Mouse (Mus musculus): ENCODE measurements around the gene Edem1. TPM values are rescaled to one million over a fixed set of nuclear protein-coding genes. Genes with fewer than 3 reads are reported as not detected.
A peak's percentile ranks its signal among the peaks of the same experiment; 100 is the strongest.

Edem1 gene
- total RNA-seq (2017): 18.5 and 27.3 TPM in 2 replicates

DNA sequence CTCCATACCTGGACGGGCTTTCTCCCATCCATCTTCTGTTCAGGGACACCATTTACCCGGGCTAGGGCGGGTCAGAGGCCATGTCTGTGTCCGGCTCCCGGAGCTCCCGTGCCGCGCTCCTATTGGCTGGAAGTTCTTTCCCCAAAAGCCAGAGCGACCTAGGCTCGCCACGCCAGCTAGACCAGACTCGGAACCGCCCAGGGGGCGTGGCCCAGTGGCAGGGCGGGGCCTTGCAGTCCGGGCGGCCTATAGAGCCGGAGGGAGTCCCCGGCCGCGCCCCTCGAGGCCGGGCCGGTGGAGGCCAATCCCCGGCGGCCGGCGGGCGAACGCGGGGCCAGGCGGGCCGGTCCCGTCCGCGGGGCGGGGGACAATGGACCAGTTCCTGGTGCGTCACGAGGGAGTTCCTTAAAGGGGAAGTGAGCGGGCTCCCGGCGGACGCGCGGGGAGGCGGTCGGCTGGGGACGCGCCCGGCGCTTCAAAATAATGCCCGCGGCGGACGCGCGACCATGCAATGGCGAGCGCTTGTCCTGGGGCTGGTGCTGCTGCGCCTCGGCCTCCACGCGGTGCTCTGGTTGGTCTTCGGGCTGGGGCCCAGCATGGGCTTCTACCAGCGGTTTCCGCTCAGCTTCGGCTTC lies at the start of gene Edem1:
Gene Edem1 (plus strand): TSS at position 408 of the 635 bp plus-strand sequence.
- ATAC-seq (replicated peaks in 1 of 2; ENCODE audit: insufficient read depth in 1 of 2, low FRiP score in 2 of 2, low TSS enrichment in 1 of 2, low read depth in 1 of 2, poor library complexity in 2 of 2, severe bottlenecking in 2 of 2): peak; percentile 78

DNA sequence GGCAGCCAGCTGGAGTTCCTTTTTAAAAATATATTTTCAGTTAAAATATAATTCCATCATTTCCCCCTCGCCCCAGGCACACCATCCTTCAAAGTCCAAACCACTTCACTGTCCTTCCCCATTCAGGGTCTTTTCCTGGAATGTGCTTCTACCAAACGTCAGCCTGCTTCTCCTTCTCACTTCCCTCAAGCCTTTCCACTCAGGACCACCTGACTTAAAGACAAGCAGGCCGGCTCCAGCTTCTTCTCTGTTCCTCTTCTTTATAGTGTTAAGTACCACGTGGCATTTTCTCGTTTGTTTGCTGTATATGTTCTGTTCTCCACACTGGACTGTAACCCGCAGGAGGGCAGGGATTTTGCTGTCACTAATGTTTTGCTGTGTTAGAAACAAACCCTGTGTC lies 46.6 kb upstream of the Edem1 start:
- no peak for ATAC-seq (replicated peaks in 1 of 2; ENCODE audit: insufficient read depth in 1 of 2, low FRiP score in 2 of 2, low TSS enrichment in 1 of 2, low read depth in 1 of 2, poor library complexity in 2 of 2, severe bottlenecking in 2 of 2)

DNA sequence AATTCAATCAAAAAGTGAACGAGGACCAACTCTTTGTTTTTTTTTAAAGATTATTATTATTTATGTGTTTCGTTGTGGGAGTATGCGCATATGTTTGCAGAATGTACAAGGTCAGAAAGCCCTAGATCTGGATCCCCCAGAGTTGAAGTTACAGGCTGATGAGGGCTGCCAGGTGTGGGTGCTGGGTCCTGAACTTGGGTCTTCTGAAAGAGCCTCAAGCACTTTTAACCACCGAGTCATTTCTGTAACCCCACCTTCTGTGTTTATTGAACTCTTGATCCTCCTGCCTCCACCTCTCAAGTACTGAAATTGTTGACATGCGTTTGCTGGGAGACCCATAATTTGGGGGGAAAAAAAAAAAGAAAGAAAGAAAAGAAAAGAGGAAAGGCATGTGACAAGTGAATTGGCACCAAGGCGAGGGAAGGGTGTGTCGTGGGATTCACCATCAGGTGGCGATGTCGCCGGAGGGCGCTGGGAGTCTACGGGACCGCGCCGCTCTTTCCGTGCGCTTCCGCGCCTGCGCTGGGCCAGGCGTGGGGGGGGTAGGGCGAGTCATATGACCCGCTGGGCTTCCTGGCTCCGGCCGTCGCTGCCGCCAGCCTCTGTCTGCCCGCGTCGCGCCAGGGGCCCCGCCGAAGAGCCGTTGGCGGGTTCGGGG lies 45.8 kb upstream of the Edem1 start, which contains the start of gene Arl8b:
Gene Arl8b (plus strand): TSS at position 574 of the 658 bp plus-strand sequence.
- ATAC-seq (replicated peaks in 1 of 2; ENCODE audit: insufficient read depth in 1 of 2, low FRiP score in 2 of 2, low TSS enrichment in 1 of 2, low read depth in 1 of 2, poor library complexity in 2 of 2, severe bottlenecking in 2 of 2): peak; percentile 76 to 78

DNA sequence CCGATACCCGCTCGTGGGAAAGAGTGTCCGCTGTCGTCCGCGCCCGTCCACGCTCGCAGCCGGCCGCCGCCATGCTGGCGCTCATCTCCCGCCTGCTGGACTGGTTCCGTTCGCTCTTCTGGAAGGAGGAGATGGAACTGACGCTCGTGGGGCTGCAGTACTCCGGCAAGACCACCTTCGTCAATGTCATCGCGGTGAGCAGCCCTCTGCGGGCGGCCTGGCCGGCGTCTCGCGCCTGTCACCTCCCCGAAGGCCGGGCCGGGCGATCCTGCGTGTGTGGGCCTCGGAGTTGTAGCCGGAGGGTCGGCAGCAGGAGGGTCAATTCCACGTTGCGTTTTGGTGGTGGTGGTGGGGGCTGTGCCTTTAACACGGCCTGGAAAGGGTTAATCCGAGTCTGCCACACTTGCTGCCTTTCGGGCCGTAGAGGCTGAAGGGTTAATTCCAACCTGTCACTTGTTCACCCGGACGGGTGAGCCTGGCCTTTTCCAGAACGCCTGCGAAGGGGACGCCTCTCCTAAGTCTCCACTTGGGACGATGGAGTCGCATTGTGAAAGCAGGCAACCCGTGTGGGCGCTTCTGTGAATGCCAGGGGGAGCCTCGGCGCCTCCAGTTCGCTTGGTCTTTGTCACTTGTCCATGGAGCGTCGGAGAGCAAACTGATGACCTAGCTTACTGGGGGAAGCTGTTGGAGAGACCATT lies 45.1 kb upstream of the Edem1 start:
- peak; percentile 12 to 23; a peak in 2 of 4 replicates for ATAC-seq (replicated peaks in 1 of 2; ENCODE audit: insufficient read depth in 1 of 2, low FRiP score in 2 of 2, low TSS enrichment in 1 of 2, low read depth in 1 of 2, poor library complexity in 2 of 2, severe bottlenecking in 2 of 2)

DNA sequence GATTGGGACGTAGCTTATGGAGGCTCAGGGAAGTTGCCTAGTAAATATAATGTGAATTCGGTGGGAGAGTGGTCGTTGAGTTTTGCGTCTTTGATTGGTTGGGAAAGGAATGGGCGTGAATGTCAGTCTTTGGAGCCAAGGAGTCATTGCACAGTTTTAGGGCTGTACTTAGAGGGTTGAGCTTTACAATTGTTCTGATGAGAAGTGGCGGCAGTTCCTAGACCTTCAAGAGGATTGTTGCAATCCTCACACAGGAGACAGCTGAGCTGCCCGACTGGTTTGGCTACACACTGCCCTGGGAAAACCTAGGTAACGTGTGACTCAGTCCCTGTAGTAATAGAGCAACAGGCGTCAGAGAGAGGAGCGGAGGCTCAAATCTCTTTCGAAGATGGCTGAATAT lies 44.4 kb upstream of the Edem1 start:
- no peak for ATAC-seq (replicated peaks in 1 of 2; ENCODE audit: insufficient read depth in 1 of 2, low FRiP score in 2 of 2, low TSS enrichment in 1 of 2, low read depth in 1 of 2, poor library complexity in 2 of 2, severe bottlenecking in 2 of 2)

DNA sequence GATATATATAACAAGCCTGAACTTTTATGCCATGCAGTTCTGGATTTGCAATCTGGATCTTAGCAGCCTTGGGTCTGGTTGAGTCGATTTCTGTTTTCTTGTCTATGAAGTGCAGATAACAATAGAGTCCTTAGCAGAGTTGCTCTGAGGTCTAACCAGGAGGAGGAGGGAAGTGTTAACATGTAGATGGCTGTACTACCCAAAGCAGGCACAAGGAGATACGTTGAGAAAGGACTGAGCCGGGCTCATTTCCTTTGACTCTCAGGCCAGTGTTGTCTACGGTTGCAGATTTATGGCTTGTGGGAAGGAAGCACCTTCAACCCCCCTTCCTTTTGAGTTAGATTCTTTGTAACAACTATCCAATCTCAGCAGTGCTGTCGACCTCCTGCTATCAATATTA lies 43.6 kb upstream of the Edem1 start:
- peak; percentile 78 to 89 for ATAC-seq (replicated peaks in 1 of 2; ENCODE audit: insufficient read depth in 1 of 2, low FRiP score in 2 of 2, low TSS enrichment in 1 of 2, low read depth in 1 of 2, poor library complexity in 2 of 2, severe bottlenecking in 2 of 2)

DNA sequence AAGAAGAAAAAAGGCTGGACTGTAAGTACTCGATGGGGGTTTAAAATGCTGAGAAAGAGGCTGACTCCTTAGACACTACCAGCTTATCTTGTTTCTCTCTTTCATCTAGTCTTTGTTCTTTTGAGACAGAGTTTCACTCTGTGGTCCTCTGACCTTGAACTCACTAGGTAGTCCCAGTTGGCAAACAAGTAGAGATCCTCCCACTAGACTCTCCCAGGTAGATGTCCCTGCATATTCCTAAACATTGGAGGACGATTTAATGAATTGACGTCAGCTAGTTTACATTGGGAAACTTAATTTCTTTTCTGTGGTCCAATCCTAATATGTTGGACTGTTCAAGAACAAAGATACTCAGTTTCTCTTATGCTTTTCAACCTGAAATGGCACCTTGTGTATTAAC lies 42.9 kb upstream of the Edem1 start:
- ATAC-seq (replicated peaks in 1 of 2; ENCODE audit: insufficient read depth in 1 of 2, low FRiP score in 2 of 2, low TSS enrichment in 1 of 2, low read depth in 1 of 2, poor library complexity in 2 of 2, severe bottlenecking in 2 of 2): no peak

DNA sequence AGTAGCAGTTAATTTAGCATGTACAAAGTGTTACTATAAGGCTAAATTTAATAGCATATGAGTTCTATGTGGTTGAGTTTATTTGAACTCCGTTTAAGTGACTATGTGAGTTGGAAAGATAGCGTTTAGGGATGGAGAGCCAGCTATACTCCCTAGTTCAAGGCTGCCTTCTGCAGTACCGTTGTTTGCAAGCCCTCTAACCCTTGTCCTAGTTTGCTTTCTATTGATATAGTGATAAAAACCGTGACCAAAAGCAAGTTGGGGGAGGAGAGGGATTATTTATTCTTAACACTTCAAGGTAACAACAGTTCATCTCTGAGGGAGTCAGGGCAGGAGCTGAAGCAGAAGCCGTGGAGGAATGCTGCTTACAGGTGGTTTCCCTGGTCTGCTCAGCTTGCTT lies 36.9 kb upstream of the Edem1 start:
- no peak for ATAC-seq (replicated peaks in 1 of 2; ENCODE audit: insufficient read depth in 1 of 2, low FRiP score in 2 of 2, low TSS enrichment in 1 of 2, low read depth in 1 of 2, poor library complexity in 2 of 2, severe bottlenecking in 2 of 2)

DNA sequence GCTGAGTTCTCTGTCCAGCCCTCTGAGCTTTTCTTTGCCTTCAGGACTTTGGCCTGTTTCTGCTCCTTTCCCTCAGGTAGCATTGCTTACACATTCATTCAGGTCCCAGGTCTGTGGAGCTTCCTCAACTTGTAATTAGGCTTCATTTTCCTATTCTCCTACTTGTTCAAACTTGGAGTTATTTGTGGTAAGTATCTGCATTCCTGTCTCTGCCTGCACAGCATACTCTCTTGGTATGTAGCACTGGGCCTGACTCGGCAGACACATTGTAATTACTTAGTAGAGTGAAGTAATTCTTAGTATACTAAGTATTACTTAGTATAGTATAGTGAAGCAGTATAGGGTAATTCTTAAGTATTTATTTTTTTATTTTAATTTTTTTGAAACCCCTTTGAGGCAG lies 32.5 kb upstream of the Edem1 start:
- no peak for ATAC-seq (replicated peaks in 1 of 2; ENCODE audit: insufficient read depth in 1 of 2, low FRiP score in 2 of 2, low TSS enrichment in 1 of 2, low read depth in 1 of 2, poor library complexity in 2 of 2, severe bottlenecking in 2 of 2)

DNA sequence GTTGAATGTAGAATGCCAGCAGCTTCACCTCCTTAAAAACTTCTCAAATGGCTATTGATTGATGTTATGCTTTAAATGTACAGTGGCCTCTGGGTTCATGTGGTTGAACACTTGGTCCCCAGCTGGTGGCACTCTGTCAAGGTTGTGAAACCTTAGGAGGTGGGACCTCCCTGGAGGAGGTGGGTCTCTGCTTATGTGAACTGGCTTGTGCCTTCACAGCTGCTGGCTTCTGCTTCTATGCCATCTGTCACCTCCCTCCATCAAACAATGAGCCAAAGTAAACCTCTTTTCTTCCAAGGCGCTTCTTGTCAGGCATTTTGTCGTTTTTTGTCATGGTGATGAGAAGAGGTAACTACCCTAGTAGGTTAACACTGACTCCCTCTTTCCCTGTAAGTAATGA lies 31.7 kb upstream of the Edem1 start:
- ATAC-seq (replicated peaks in 1 of 2; ENCODE audit: insufficient read depth in 1 of 2, low FRiP score in 2 of 2, low TSS enrichment in 1 of 2, low read depth in 1 of 2, poor library complexity in 2 of 2, severe bottlenecking in 2 of 2): no peak

DNA sequence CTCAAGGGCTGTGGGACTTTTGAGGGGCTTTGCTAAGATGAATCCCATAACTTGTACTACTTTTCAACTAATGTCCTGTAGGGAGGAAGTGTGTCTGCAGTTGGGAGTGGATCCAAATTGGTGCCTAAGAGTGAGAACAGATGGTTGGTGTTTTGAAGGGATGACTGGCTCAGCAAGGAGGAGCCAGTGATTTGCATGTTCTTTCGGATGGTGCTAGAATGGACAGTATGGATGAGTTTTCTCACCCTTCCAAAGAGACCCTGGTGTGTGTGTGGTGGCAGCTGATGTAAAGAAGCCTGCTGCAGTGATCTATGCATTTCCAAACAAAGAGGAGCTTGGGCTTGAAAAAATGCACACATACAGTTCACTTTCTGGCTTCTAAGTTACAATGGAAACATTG lies 23.2 kb upstream of the Edem1 start:
- ATAC-seq (replicated peaks in 1 of 2; ENCODE audit: insufficient read depth in 1 of 2, low FRiP score in 2 of 2, low TSS enrichment in 1 of 2, low read depth in 1 of 2, poor library complexity in 2 of 2, severe bottlenecking in 2 of 2): no peak

DNA sequence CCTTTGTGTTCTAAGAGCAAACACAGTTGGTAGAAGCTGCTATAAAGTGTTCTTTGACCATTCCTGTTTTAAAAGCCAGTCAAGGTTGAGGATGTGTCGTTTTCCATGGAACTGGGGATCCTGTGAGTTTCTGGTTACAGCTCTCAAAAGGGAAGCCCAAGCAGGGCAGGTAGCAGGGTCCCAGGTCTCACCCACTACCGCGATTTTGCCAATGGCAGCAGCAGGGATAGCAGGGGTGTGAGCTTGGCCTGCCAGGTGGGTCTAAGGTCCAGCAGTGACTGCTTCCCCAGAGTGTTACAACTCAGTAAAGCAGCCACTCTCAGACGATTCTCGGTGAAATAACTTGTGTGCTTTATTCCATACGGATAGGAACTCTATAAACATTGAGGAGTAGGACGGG lies 22.6 kb upstream of the Edem1 start:
- no peak for ATAC-seq (replicated peaks in 1 of 2; ENCODE audit: insufficient read depth in 1 of 2, low FRiP score in 2 of 2, low TSS enrichment in 1 of 2, low read depth in 1 of 2, poor library complexity in 2 of 2, severe bottlenecking in 2 of 2)

DNA sequence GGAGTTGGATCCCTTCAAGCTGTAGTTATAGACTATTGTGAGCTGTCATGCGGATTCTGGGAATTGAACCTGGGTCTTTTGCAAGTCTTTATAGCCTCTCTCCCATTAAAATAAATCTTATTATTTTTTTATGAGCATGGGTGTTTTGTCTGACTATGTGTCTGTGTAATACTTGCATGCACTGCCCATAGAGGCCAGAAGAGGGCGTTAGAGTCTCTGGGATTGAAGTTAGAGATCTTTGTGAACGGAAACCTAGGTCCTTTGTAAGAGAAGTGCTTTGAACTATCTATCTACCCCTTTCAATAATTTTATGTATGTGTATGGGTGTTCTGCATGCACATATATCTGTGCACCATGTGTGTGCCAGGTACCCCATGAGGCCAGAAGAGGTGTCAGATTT lies 21.0 kb upstream of the Edem1 start:
- no peak for ATAC-seq (replicated peaks in 1 of 2; ENCODE audit: insufficient read depth in 1 of 2, low FRiP score in 2 of 2, low TSS enrichment in 1 of 2, low read depth in 1 of 2, poor library complexity in 2 of 2, severe bottlenecking in 2 of 2)

DNA sequence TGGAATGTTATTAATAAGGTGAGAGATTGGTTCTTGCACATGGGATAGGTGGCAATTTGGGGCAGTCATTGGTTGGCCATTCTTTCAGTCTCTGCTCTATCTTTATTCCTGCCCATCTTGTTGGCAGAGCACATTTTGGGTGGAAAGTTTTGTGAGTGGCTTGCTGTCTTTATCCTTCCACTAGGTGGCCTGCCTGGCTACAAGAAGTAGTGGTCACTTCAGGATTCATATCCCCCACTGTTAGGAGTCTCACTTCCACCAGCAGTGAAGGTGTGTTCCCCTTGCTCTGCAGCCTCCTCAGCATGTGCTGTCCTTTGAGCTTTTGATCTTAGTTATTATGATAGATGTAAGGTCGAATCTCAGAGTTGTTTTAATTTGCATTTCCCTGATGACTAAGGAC lies 19.7 kb upstream of the Edem1 start:
- ATAC-seq (replicated peaks in 1 of 2; ENCODE audit: insufficient read depth in 1 of 2, low FRiP score in 2 of 2, low TSS enrichment in 1 of 2, low read depth in 1 of 2, poor library complexity in 2 of 2, severe bottlenecking in 2 of 2): no peak

DNA sequence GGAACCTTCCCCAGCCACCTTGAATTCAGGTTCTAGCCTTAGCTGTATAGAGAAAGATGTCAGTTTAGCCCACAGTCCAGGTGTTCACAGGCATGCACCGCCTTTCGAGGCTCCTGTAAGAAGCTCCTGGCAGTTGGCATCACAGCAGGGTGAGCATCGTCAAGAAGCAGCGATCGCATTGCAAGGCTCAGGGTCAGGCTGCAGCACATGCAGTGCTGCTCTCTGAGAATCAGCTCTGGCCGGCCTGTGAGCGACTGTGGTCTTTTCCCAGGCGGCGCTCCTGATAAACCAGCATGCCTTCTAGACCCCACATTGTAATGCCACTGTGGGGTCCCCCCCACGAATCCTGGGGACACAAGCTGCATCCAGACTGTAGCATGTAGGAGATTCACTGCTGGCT lies 18.2 kb upstream of the Edem1 start:
- ATAC-seq (replicated peaks in 1 of 2; ENCODE audit: insufficient read depth in 1 of 2, low FRiP score in 2 of 2, low TSS enrichment in 1 of 2, low read depth in 1 of 2, poor library complexity in 2 of 2, severe bottlenecking in 2 of 2): no peak

DNA sequence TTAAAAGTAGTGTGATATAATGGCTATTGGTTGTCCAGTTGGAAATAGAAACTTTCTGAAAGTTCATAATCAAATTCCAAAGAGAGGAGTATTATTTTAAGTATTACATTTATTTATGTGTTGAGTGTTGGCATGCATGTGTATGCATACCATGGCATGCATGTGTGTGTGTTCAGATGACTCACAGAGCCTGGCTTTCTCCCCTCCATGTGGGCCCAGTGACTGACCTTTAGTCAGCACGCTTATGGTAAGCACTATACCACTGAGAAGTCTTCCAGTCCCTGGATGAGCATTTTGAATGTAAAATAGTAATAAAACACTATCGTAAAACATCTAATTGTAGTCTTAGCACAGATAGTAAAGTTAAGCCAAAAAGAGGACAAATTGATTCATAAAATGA lies 16.3 kb upstream of the Edem1 start:
- no peak for ATAC-seq (replicated peaks in 1 of 2; ENCODE audit: insufficient read depth in 1 of 2, low FRiP score in 2 of 2, low TSS enrichment in 1 of 2, low read depth in 1 of 2, poor library complexity in 2 of 2, severe bottlenecking in 2 of 2)

DNA sequence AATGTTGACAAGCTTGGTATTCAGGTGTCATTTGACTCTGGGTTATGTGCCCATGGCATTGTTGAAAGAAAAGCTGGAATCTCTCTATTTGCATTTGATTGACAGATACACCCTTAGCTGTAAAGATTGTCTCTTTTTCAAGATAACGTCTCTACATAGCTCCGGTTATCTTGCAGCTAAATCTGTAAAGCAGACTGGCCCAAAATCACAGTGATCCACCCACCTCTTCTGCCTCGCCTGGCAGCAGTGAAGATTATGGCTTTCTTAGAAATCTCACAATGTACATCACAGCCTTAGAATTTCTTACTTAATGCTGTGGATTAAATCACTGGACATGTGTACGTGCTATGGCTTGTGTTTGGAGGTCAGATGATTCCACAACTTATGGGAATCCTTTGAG lies 10.9 kb upstream of the Edem1 start:
- no peak for ATAC-seq (replicated peaks in 1 of 2; ENCODE audit: insufficient read depth in 1 of 2, low FRiP score in 2 of 2, low TSS enrichment in 1 of 2, low read depth in 1 of 2, poor library complexity in 2 of 2, severe bottlenecking in 2 of 2)

DNA sequence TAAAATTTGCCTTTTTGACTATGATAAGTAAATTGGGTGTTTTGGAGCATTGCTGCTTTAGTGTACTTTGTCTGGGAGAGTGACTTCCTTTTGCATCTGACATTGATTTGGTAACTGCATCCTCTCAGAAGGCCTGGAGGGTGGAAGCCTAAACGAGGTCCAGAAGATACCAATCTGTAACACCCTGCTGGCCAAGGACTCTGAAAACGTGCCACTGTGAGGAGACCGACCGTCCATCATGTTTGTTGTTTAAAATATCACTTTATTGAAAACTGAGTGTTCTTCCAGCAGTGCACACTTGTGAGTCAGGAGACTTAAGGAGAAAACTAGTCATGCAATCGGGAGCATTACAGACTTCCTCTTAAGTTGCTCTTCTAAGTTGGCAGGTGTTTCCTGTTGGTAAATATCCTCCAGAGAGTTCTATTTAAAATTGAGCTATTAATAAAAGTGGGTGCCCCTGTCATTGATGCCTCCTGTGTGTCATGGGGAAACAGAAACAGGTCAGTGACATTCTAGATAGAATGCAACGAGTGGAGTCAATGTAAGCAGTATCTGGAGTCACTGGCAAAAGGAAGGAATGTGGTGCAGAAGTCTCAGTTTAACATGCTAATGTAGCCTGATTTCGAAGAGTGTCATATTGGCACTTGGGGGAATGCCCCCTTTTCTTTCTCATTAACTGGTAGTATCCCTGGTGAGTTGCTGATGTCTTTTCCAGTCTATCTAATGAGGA lies 3.5 kb upstream of the Edem1 start:
- ATAC-seq (replicated peaks in 1 of 2; ENCODE audit: insufficient read depth in 1 of 2, low FRiP score in 2 of 2, low TSS enrichment in 1 of 2, low read depth in 1 of 2, poor library complexity in 2 of 2, severe bottlenecking in 2 of 2): peak; percentile 23 to 33

Measured in hematopoietic stem cell, adult 5-6 weeks (primary cell).